Mouse (Mus musculus) olfactory bulb, adult 2 months (tissue): ENCODE data around the gene Pde3b.

Source experiments
- CTCF ChIP-seq: fragments of 200-500 bp; IDR thresholded peaks from 2 replicates; pipeline ENCODE4 v1.5.1; 2012; ENCODE audit warnings: low read depth, mild to moderate bottlenecking, low read length, moderate library complexity; ENCODE audit not compliant: insufficient read depth
- POLR2A ChIP-seq: fragments of 200-500 bp; IDR thresholded peaks from 2 replicates; pipeline ENCODE4 v1.6.1; 2012; ENCODE audit warnings: mild to moderate bottlenecking, low read depth, low read length, moderate library complexity; ENCODE audit not compliant: insufficient read depth

GRCm38 (mm10) chr7:114459909-114460308 lies 44.8 kb downstream of the Pde3b start:
- no peak for TF ChIP-seq CTCF
- TF ChIP-seq POLR2A: no peak
